Mouse (Mus musculus): Measurements from ENCODE around the gene Ksr1. TPM values are rescaled to one million over a fixed set of nuclear protein-coding genes. Genes with fewer than 3 reads are reported as not detected.

Gene Ksr1
- polyA plus RNA-seq, 1 experiment from 2014 or later = 3.3 TPM

DNA sequence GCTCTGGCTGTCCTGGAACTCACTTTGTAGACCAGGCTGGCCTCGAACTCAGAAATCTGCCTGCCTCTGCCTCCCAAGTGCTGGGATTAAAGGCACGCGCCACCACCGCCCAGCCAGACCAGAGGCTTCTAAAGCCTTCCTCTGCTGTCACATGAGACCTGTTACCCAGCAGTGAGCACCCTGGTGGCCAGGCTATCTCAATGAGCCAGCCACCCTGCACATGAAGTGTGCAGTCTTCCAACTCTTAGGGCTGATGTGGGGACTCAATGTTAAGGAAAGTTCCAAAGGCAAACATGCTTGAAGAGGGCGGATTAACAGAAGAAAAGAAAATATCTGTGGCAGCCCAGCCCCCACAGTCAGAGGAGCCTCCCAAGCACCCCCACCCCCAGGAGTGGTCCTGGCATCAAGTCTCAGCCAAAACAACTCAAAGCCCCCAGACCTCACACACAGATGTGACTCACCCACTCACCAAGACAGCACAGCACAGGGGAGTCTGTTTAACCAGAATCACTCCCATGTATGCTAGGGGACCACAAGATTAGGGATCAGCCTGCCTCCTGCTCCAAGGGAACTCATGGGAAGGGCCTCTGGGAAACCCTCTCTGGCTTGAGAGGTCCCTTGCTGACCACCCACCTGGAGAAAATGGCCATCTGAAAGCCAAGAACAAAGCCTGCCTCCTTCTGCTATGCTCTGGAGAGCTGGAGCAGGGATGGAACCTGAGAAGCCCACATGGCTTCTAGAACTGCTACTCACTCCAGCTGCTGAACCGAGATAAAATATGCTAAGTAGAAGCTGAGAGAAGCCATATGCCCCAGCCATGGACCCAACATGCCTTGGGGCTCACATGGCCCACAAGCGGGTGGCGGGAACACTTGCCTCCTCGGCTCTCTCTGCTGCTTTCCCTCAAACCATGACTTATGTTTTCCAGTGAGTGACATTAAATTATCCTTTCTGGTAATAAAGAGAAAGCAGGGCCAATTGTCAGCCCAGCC is 91.8 kb downstream of the Ksr1 start:
- Histone ChIP-seq H3K4me3 (ENCODE audit: low read depth, low read length) (no peak overlapping the region), H3K9me3 (ENCODE audit: control insufficient read depth, low read length) (no peaks in the 10 kb centered on the region), H3K4me1 (ENCODE audit: control insufficient read depth, insufficient read depth, low read length) (peaks cover 7% of the 10 kb centered on the region), H3K9ac (ENCODE audit: low read length) (no peak overlapping the region), H3K27ac (ENCODE audit: low read depth, low read length) (no peak overlapping the region), H3K36me3 (ENCODE audit: control insufficient read depth, insufficient read depth, low read length) (no peaks in the 10 kb centered on the region), H3K27me3 (ENCODE audit: control insufficient read depth, insufficient read depth, low read length) (no peaks in the 10 kb centered on the region), H3K4me2 (no peak overlapping the region)
- ATAC-seq (ENCODE audit: low FRiP score) = no peak
- WGBS = 82% methylated on average over 9 of the region's 9 CpGs
- DNase-seq (ENCODE audit: low spot score, missing footprints) = no peak

DNA sequence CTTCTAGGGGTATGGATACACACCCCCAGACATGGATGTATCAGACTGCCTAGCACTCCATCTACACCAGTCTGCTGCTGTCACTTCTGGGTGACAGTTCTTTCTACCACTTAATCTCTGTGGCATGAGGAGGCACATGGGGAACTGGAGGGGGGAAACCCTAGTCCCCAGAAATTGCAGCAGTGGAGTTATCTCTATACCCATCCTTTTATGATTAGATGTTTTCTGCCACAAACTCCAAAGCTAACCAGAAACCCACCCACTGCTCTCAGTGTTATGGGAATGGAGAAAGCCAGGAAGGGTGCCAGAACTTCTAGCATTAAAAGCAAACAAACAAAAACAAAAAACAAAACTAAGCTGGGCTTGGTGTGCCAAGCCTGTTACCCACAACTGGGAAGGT is 92.8 kb downstream of the Ksr1 start:
- peaks cover 7% of the 10 kb centered on the region for H3K4me1 ChIP-seq (ENCODE audit: control insufficient read depth, insufficient read depth, low read length)
- no peaks in the 10 kb centered on the region for H3K9me3 ChIP-seq (ENCODE audit: control insufficient read depth, low read length)
- no peak overlapping the region for H3K27ac ChIP-seq (ENCODE audit: low read depth, low read length)
- H3K9ac ChIP-seq (ENCODE audit: low read length) = no peak overlapping the region
- H3K4me2 ChIP-seq = no peak overlapping the region
- no peak for DNase-seq (ENCODE audit: low spot score, missing footprints)
- no peaks in the 10 kb centered on the region for H3K27me3 ChIP-seq (ENCODE audit: control insufficient read depth, insufficient read depth, low read length)
- H3K36me3 ChIP-seq (ENCODE audit: control insufficient read depth, insufficient read depth, low read length) = no peaks in the 10 kb centered on the region
- no peak overlapping the region for H3K4me3 ChIP-seq (ENCODE audit: low read depth, low read length)
- no peak for ATAC-seq (ENCODE audit: low FRiP score)

DNA sequence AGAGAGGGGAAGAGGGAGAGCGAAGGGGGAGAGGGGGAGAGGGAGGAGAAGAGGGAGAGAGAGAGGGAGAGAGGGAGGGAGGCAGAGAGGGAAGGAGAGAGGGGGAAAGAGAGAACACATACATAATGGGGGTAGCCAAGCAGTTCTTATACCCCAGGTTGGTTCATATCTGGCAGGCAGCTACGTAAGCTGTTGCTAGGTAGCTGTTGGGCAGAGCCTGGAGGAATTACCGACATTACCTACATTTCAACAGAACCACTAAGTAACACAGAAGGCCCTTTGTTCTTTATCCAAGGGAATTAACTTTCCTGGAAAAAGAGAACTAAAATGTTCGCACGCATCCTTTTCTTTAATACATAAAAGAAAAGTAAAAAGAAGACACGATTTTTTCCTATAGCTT is 93.4 kb downstream of the Ksr1 start:
- WGBS = 61% methylated on average over 6 of the region's 6 CpGs
- H3K4me2 ChIP-seq = no peak overlapping the region
- no peaks in the 10 kb centered on the region for H3K36me3 ChIP-seq (ENCODE audit: control insufficient read depth, insufficient read depth, low read length)
- no peaks in the 10 kb centered on the region for H3K27me3 ChIP-seq (ENCODE audit: control insufficient read depth, insufficient read depth, low read length)
- H3K4me1 ChIP-seq (ENCODE audit: control insufficient read depth, insufficient read depth, low read length) = peaks cover 7% of the 10 kb centered on the region
- ATAC-seq (ENCODE audit: low FRiP score) (no peak), DNase-seq (ENCODE audit: low spot score, missing footprints) (no peak)
- no peaks in the 10 kb centered on the region for H3K9me3 ChIP-seq (ENCODE audit: control insufficient read depth, low read length)
- no peak overlapping the region for H3K9ac ChIP-seq (ENCODE audit: low read length)
- H3K4me3 ChIP-seq (ENCODE audit: low read depth, low read length) = no peak overlapping the region
- no peak overlapping the region for H3K27ac ChIP-seq (ENCODE audit: low read depth, low read length)

DNA sequence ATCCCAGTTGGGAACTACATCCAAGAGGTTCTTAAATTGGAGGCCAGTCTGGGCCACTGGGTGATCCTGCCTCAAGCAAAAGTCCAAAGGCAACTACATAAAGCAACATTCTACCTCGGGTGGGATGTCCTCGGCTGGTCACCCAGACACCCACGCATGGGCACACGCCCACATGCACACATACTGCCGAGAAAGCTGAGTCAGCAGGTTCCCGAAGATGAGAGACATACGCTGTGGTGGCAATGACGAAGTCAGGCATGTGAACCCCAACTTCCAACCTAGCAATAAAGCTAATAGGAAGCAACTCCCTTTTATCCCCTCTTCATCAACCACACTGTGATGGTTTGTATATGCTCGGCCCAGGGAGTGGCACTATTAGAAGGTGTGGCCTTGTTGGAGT is 94.7 kb downstream of the Ksr1 start:
- H3K36me3 ChIP-seq (ENCODE audit: control insufficient read depth, insufficient read depth, low read length) = no peaks in the 10 kb centered on the region
- DNase-seq (ENCODE audit: low spot score, missing footprints) (no peak), ATAC-seq (ENCODE audit: low FRiP score) (no peak)
- H3K9ac ChIP-seq (ENCODE audit: low read length) = no peak overlapping the region
- no peaks in the 10 kb centered on the region for H3K27me3 ChIP-seq (ENCODE audit: control insufficient read depth, insufficient read depth, low read length)
- WGBS = 93% methylated on average over 9 of the region's 9 CpGs
- peaks cover 2% of the 10 kb centered on the region; the same call in 1 of the 2 replicates for H3K4me1 ChIP-seq (ENCODE audit: control insufficient read depth, insufficient read depth, low read length)
- no peak overlapping the region for H3K4me2 ChIP-seq
- no peak overlapping the region for H3K4me3 ChIP-seq (ENCODE audit: low read depth, low read length)
- no peak overlapping the region for H3K27ac ChIP-seq (ENCODE audit: low read depth, low read length)
- no peaks in the 10 kb centered on the region for H3K9me3 ChIP-seq (ENCODE audit: control insufficient read depth, low read length)

DNA sequence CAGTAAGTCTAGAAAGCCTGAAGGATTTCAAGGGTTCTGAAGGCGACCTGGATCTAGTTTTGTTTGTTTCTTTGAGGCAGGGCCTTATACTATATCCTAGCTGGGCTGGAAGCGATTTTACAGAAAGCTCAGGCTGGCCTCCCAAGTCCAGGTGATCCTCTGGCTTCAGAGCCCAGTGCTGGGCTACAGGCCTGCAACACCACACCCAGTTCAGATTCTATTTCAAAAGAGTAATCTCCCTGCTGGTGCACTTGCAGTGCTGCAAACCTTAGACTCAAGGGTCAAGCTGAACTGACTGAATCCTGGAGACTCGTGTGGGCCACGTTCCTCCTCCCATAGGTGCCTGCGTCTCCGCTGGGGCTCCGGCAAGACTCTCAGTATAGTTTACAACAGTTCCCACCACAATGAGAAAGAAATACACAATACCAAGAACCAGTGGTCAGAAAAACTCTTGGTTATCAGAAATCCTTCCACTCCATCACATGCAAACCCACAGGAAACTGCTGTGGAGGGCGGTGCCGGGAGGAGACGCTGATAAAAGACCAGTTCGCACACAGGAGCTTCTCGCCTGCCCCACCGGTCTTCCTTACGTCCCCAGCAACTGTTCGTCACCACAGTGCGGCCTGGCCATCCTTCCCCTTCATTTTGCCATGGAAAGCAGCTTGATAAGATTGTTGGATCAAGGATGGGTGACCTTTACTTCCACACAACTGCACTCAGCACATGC is 95.3 kb downstream of the Ksr1 start:
- H3K4me3 ChIP-seq (ENCODE audit: low read depth, low read length) = no peak overlapping the region
- no peak overlapping the region for H3K27ac ChIP-seq (ENCODE audit: low read depth, low read length)
- H3K9me3 ChIP-seq (ENCODE audit: control insufficient read depth, low read length) = no peaks in the 10 kb centered on the region
- H3K9ac ChIP-seq (ENCODE audit: low read length) = no peak overlapping the region
- H3K36me3 ChIP-seq (ENCODE audit: control insufficient read depth, insufficient read depth, low read length) = no peaks in the 10 kb centered on the region
- no peak for ATAC-seq (ENCODE audit: low FRiP score)
- DNase-seq (ENCODE audit: low spot score, missing footprints) = no peak
- no peaks in the 10 kb centered on the region for H3K27me3 ChIP-seq (ENCODE audit: control insufficient read depth, insufficient read depth, low read length)
- peaks cover 2% of the 10 kb centered on the region; the same call in 1 of the 2 replicates for H3K4me1 ChIP-seq (ENCODE audit: control insufficient read depth, insufficient read depth, low read length)
- H3K4me2 ChIP-seq = no peak overlapping the region
- WGBS = 90% methylated on average over 16 of the region's 16 CpGs

DNA sequence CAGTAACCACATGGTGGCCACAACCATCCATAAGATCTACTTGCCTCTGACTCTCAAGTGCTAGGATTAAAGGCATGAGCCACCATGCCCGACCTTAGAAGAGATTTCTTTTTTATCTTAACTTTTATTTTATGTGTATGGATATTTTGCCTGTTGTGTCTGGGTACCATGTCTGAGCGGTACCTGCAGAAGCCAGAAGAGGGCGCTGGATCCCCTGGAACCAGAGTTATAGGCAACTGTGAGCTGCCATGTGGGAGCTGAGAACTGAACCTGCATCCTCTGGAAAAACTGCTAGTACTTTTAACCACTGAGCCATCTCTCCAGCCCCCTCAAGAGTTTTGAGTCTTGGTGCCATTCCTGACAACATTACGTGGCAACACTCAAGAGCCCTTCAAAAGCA is 97.3 kb downstream of the Ksr1 start:
- DNase-seq (ENCODE audit: low spot score, missing footprints) (no peak), ATAC-seq (ENCODE audit: low FRiP score) (no peak)
- Histone ChIP-seq H3K27me3 (ENCODE audit: control insufficient read depth, insufficient read depth, low read length) (no peaks in the 10 kb centered on the region), H3K4me2 (no peak overlapping the region), H3K9ac (ENCODE audit: low read length) (no peak overlapping the region), H3K9me3 (ENCODE audit: control insufficient read depth, low read length) (no peaks in the 10 kb centered on the region), H3K4me3 (ENCODE audit: low read depth, low read length) (no peak overlapping the region), H3K27ac (ENCODE audit: low read depth, low read length) (no peak overlapping the region), H3K36me3 (ENCODE audit: control insufficient read depth, insufficient read depth, low read length) (no peaks in the 10 kb centered on the region), H3K4me1 (ENCODE audit: control insufficient read depth, insufficient read depth, low read length) (no peaks in the 10 kb centered on the region)
- 83% methylated on average over 4 of the region's 4 CpGs for WGBS

DNA sequence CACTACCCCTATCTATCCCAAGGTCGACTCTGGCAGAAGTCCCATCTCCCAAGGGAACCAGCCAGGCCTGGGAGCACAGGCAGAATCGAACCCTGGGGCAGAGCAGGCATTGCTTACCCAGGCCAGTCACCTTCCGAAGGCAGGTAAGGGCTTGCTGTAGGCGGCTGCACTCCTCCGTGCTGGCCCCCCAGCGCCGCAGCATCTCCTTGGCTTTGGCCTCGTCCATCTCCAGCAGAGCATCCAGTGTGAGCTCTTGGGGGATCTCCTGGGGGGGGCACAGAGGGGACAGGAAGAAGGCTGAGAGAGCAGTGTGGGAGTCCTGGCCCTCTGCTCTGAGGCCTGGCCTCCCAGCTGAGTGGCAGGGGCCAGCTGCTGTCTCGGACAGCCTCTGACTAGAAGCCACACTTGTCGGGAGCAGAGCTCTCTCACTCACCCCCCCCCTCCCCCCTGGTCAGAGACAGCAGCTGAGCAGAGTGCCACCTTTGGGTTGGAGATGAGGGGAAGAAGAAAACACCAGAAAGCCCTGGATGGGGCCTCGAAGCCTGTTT is 99.0 kb downstream of the Ksr1 start:
- Histone ChIP-seq H3K27ac (ENCODE audit: low read depth, low read length) (no peak overlapping the region; the same call in 1 of the 2 replicates), H3K4me3 (ENCODE audit: low read depth, low read length) (no peak overlapping the region), H3K9ac (ENCODE audit: low read length) (no peak overlapping the region), H3K4me2 (no peak overlapping the region), H3K27me3 (ENCODE audit: control insufficient read depth, insufficient read depth, low read length) (no peaks in the 10 kb centered on the region), H3K9me3 (ENCODE audit: control insufficient read depth, low read length) (no peaks in the 10 kb centered on the region), H3K4me1 (ENCODE audit: control insufficient read depth, insufficient read depth, low read length) (no peaks in the 10 kb centered on the region), H3K36me3 (ENCODE audit: control insufficient read depth, insufficient read depth, low read length) (no peaks in the 10 kb centered on the region)
- WGBS = 72% methylated on average over 11 of the region's 11 CpGs
- ATAC-seq (ENCODE audit: low FRiP score) (no peak), DNase-seq (ENCODE audit: low spot score, missing footprints) (no peak)

DNA sequence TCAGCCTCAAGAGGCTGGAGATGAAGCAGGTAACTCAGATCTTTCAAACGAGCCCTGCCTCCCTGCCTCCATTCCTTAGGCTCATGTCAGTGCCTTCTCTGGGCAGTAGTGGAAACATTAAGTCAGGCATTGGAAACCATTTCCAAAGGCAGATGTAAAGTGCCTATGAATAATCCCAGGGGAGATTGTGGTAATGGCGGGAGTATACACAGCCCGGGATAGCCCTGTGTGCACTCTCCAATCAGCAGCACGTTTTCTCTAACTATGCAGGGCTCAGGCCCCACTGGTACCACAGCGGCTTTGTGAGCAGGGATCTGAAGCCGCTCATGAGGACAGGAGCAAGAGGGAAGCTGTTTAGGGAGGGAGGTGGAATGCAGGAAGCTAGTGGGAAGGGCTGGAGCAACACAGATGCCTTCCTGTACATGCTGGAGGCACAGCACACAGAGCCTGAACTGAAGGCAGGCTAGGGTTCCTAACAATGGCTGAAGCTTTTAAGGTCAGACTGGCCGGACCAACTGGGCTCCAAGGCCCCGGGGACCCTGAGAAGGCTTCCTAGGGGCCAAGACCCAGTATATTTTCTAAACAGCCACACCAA is 99.5 kb downstream of the Ksr1 start:
- no peak overlapping the region for H3K4me2 ChIP-seq
- H3K36me3 ChIP-seq (ENCODE audit: control insufficient read depth, insufficient read depth, low read length) = no peaks in the 10 kb centered on the region
- DNase-seq (ENCODE audit: low spot score, missing footprints) (no peak), ATAC-seq (ENCODE audit: low FRiP score) (no peak)
- no peaks in the 10 kb centered on the region for H3K9me3 ChIP-seq (ENCODE audit: control insufficient read depth, low read length)
- H3K27me3 ChIP-seq (ENCODE audit: control insufficient read depth, insufficient read depth, low read length) = no peaks in the 10 kb centered on the region
- no peaks in the 10 kb centered on the region for H3K4me1 ChIP-seq (ENCODE audit: control insufficient read depth, insufficient read depth, low read length)
- WGBS = 68% methylated on average over 8 of the region's 8 CpGs
- no peak overlapping the region for H3K9ac ChIP-seq (ENCODE audit: low read length)
- H3K4me3 ChIP-seq (ENCODE audit: low read depth, low read length) = no peak overlapping the region
- no peak overlapping the region; the same call in 1 of the 2 replicates for H3K27ac ChIP-seq (ENCODE audit: low read depth, low read length)
